Mouse (Mus musculus) macrophage (primary cell): ENCODE measurements around the gene Rfpl4. TPM values are rescaled to one million over a fixed set of nuclear protein-coding genes. Genes with fewer than 3 reads are reported as not detected.

ENCODE experiments used
- H3K27ac ChIP-seq: fragments of 350-480 bp; formaldehyde crosslinking; 2 replicates; pipeline ENCODE4 v1.9.0; 2021
- H3K36me3 ChIP-seq: fragments of 350-480 bp; formaldehyde crosslinking; 2 replicates; pipeline ENCODE4 v1.9.0; 2021; ENCODE audit errors: inconsistent target
- H3K4me3 ChIP-seq: fragments of 350-480 bp; formaldehyde crosslinking; 2 replicates; pipeline ENCODE4 v1.9.0; 2021; ENCODE audit errors: inconsistent target
- H3K79me2 ChIP-seq: fragments of 350-480 bp; formaldehyde crosslinking; 2 replicates; pipeline ENCODE4 v1.9.0; 2021; ENCODE audit errors: inconsistent target
- WGBS: methylation state at CpG from one replicate; pipeline ENCODE4 v1.1.7; 2026; ENCODE audit warnings: inconsistent platforms; ENCODE audit not compliant: missing documents; 5-methylcytosine and 5-hydroxymethylcytosine counted together
- polyA plus RNA-seq: library from polyadenylated mRNA; stranded (reverse); fragments of 250-400 nt; gene quantifications from 3 replicates; pipeline ENCODE4 v1.2.4, GENCODE M21; 2018; ENCODE audit warnings: inconsistent platforms

Rfpl4 gene
- polyA plus RNA-seq, 1 experiment from 2014 or later: not detected

- H3K4me3 ChIP-seq: peak overlapping the region; percentile 72
- peaks cover 15% of the 10 kb centered on the region for H3K36me3 ChIP-seq
- under 1% methylated on average over 50 of the region's 51 CpGs for WGBS
- peaks cover 50% of the 10 kb centered on the region for H3K79me2 ChIP-seq
- H3K27ac ChIP-seq: peak overlapping the region; percentile 65
Measured at GRCm38 (mm10) chr7:5062360-5063001, 54.3 kb downstream of the Rfpl4 start.

GRCm38 (mm10) chr7:5061774-5062359 is 54.9 kb downstream of the Rfpl4 start, which contains the start of gene U2af2:
TSS of gene U2af2 (plus strand) at chr7:5062143.
- under 1% methylated on average over 53 of the region's 65 CpGs for WGBS

GRCm38 (mm10) chr7:5060944-5061773 is 55.6 kb downstream of the Rfpl4 start:
- H3K4me3 ChIP-seq: peak overlapping the region; percentile 72
- H3K27ac ChIP-seq: peak overlapping the region; percentile 98
- 0 out of 2 replicates have a peak, but pooled peaks cover 5% of the 10 kb centered on the region for H3K36me3 ChIP-seq
- under 1% methylated on average over 54 of the region's 60 CpGs for WGBS
- H3K79me2 ChIP-seq: peaks cover 36% of the 10 kb centered on the region

More at GRCm38 (mm10) chr7:5061774-5062359, 54.9 kb downstream of the Rfpl4 start, which contains the start of gene U2af2:
- H3K27ac ChIP-seq: peak within 1 kb of the TSS; percentile 98
- peaks cover 9% of the 10 kb centered on the region for H3K36me3 ChIP-seq
- H3K4me3 ChIP-seq: peak within 1 kb of the TSS; percentile 72
- peaks cover 44% of the 10 kb centered on the region for H3K79me2 ChIP-seq

DNA sequence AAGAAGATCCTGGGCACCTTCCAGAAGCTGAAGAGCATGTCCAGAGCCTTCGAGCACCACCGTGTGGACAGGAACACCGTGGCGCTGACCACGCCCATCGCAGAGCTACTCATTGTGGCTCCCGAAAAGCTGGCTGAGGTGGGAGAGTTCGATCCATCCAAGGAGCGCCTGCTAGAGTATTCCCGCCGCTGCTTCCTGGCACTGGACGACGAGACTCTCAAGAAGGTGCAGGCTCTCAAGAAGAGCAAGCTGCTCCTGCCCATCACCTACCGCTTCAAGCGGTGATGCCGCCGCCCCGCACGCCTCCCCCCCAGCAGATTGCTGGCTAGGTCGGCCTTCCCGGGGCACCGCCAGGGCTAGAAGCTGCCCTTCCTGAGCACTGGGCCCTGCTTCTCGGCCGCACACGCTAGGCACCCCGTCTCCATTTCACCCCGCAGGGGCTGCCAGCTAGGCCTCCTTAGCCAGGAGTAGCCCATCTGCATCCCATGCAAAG is 56.5 kb downstream of the Rfpl4 start:
- WGBS: 4% methylated on average over 26 of the region's 27 CpGs
- peaks cover 28% of the 10 kb centered on the region for H3K79me2 ChIP-seq
- peak overlapping the region; percentile 72 for H3K4me3 ChIP-seq
- H3K36me3 ChIP-seq: no peaks in the 10 kb centered on the region
- peak overlapping the region; percentile 98 for H3K27ac ChIP-seq

Other genes with a start within 250 kb of the Rfpl4 start
- gene Isoc2b, start 246.7 kb downstream of the Rfpl4 start, polyA plus RNA-seq: 6.2 to 11.2 TPM (median 10.2 TPM) in 3 replicates
- 9.6 to 13.3 TPM (median 13.0 TPM) in 3 replicates for gene Isoc2a, start 239.8 kb downstream of the Rfpl4 start, polyA plus RNA-seq
- gene Gm36210, start 210.4 kb downstream of the Rfpl4 start, polyA plus RNA-seq: not detected in 3 replicates
- 3.1 to 5.6 TPM (median 4.4 TPM) in 3 replicates for gene Zfp628, start 201.7 kb downstream of the Rfpl4 start, polyA plus RNA-seq
- gene Nat14, start 194.9 kb downstream of the Rfpl4 start, polyA plus RNA-seq: 0.15 to 1.1 TPM (median 0.17 TPM) in 3 replicates
- 0.13 to 0.33 TPM (median 0.28 TPM) in 3 replicates for gene Ssc5d, start 191.2 kb downstream of the Rfpl4 start, polyA plus RNA-seq
- 0.36 to 1.8 TPM (median 1.1 TPM) in 3 replicates for gene Sbk2, start 152.5 kb downstream of the Rfpl4 start, polyA plus RNA-seq
- gene Sbk3, start 145.8 kb downstream of the Rfpl4 start, polyA plus RNA-seq: not detected in 3 replicates
- gene Zfp579, start 120.8 kb downstream of the Rfpl4 start, polyA plus RNA-seq: 4.3 to 9.9 TPM (median 7.3 TPM) in 3 replicates
- gene Zfp524, start 102.5 kb downstream of the Rfpl4 start, polyA plus RNA-seq: 13.7 to 24.6 TPM (median 14.3 TPM) in 3 replicates
- 16.5 to 21.5 TPM (median 18.2 TPM) in 3 replicates for gene Fiz1, start 102.3 kb downstream of the Rfpl4 start, polyA plus RNA-seq
- gene Gm44973, start 101.5 kb downstream of the Rfpl4 start, polyA plus RNA-seq: not detected in 3 replicates
- gene Zfp865, start 96.6 kb downstream of the Rfpl4 start, polyA plus RNA-seq: 11.9 to 13.8 TPM (median 12.4 TPM) in 3 replicates
- 0.28 to 1.1 TPM (median 0.37 TPM) in 3 replicates for gene Ccdc106, start 96.4 kb downstream of the Rfpl4 start, polyA plus RNA-seq
- 0.25 to 0.76 TPM in 2 of 3 replicates, not detected in the other for gene 4632433K11Rik, start 82.8 kb downstream of the Rfpl4 start, polyA plus RNA-seq
- 1.8 to 2.2 TPM (median 1.8 TPM) in 3 replicates for gene Zfp784, start 78.5 kb downstream of the Rfpl4 start, polyA plus RNA-seq
- 2.0 TPM in 3 replicates for gene Zfp580, start 65.4 kb downstream of the Rfpl4 start, polyA plus RNA-seq
- gene U2af2, start 54.8 kb downstream of the Rfpl4 start, polyA plus RNA-seq: 93.4 to 180 TPM (median 101 TPM) in 3 replicates
- 84.6 to 130 TPM (median 119 TPM) in 3 replicates for gene Epn1, start 36.7 kb downstream of the Rfpl4 start, polyA plus RNA-seq
- 0.32 to 1.4 TPM (median 0.40 TPM) in 3 replicates for gene Rasl2-9, start 9.0 kb upstream of the Rfpl4 start, polyA plus RNA-seq
- not detected in 3 replicates for gene Vmn1r55, start 32.7 kb upstream of the Rfpl4 start, polyA plus RNA-seq
- gene Vmn1r56, start 79.8 kb upstream of the Rfpl4 start, polyA plus RNA-seq: not detected in 3 replicates
- gene Vmn1r57, start 101.5 kb upstream of the Rfpl4 start, polyA plus RNA-seq: not detected in 3 replicates
- gene Gm5065, start 233.6 kb upstream of the Rfpl4 start, polyA plus RNA-seq: not detected in 3 replicates
- not detected in 3 replicates for gene Nlrp2, start 234.1 kb upstream of the Rfpl4 start, polyA plus RNA-seq